Mouse (Mus musculus): ENCODE measurements at regions not wholly inside any gene's neighbourhood (a gene's known extent, or its start where the extent isn't known, plus 50 kb on each side); places are given as distances from the start of the nearest gene placed in this dataset.

DNA sequence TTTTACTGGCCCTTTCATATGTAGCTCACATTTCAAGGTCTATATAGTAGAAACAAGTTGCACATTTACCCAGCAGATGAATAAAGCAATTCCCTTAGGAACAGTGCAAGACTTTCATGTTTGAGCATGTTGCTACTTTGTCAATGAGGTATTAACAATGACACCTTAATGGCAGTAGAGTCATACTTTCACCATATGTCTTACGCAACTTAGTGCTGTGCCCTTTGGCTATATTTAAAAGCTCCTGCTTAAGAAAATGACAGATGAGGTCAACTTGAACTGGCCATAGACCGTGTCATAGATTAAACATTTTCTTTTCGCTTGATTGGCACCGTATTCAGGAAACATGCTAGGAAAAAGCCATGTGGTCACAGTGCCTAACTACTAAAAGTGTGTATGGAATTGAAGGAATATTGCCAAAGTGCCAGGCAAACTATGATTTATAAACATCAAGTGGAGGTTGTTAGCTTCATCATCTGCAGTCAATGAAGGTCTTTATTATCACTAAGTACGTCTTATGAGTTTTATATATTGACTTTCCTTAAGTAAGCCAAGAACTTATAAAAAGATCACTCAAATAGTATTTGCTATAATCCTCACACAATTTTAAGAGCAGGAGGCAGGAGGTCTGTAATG, 200.5 kb upstream of the Zic1 start:
- Histone ChIP-seq H3K27ac (ENCODE audit: low read depth, low read length) (no peak overlapping the region), H3K4me3 (ENCODE audit: low read depth, low read length) (no peak overlapping the region), H3K9me3 (replicated peaks; ENCODE audit: control insufficient read depth, low read length) (no peaks in the 10 kb centered on the region), H3K36me3 (ENCODE audit: control insufficient read depth, insufficient read depth, low read length) (no peaks in the 10 kb centered on the region), H3K27me3 (replicated peaks; ENCODE audit: control insufficient read depth, insufficient read depth, low read length) (no peaks in the 10 kb centered on the region), H3K4me2 (ENCODE audit: low read length) (no peak overlapping the region), H3K9ac (ENCODE audit: low read length) (no peak overlapping the region), H3K4me1 (ENCODE audit: control insufficient read depth, insufficient read depth, low read length) (no peaks in the 10 kb centered on the region)
- ATAC-seq (no peak), DNase-seq (ENCODE audit: low spot score) (no peak)
- WGBS, result 80% methylated on average over 5 of the region's 5 CpGs

DNA sequence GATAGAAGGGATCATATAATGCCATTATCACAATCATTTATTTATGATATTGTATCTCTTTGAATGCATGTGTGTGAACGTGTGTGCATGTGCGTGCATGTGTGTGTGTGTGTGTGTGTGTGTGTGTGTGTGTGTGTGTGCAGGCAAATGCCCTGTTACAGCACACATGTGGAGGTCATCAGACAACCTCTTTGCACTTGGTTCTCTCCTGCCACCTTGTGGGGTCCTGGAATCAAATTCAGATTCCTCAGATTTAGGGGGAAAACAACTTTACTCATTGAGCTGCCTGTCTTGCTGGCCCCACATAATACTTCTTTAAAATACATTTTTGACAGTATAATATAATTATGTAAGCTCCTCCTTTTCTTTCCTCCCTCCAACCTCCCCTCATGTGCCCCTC, 195.7 kb upstream of the Zic1 start:
- WGBS, result 77% methylated on average over 2 of the region's 2 CpGs
- Histone ChIP-seq H3K4me2 (ENCODE audit: low read length) (no peak overlapping the region), H3K4me3 (ENCODE audit: low read depth, low read length) (no peak overlapping the region)

DNA sequence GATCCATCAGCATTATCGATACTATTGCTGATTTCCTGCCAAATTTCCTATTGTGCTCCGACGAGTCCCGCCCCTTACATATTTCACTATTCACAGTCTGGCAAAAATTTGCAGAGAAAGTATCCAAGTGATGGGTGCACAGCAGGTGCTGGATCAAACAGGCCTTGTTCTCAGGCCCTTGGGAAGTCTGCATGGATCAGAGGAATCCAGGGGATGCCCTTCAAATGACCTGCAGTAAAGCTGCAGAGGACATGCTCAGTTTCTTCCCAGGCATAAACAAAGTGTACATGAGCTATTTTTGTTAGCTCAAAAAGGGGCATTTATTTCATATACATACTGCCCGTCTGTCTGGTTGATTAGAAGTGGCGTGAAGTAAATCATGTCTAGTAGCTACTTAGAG, 194.2 kb upstream of the Zic1 start:
- DNase-seq (ENCODE audit: low spot score) (no peak), ATAC-seq (no peak)
- H3K9me3 ChIP-seq (replicated peaks; ENCODE audit: control insufficient read depth, low read length), result no peaks in the 10 kb centered on the region
- H3K36me3 ChIP-seq (ENCODE audit: control insufficient read depth, insufficient read depth, low read length), result no peaks in the 10 kb centered on the region
- no peak overlapping the region for H3K4me3 ChIP-seq (ENCODE audit: low read depth, low read length)
- 80% methylated on average over 6 of the region's 6 CpGs for WGBS
- H3K4me1 ChIP-seq (ENCODE audit: control insufficient read depth, insufficient read depth, low read length), result no peaks in the 10 kb centered on the region
- no peak overlapping the region for H3K4me2 ChIP-seq (ENCODE audit: low read length)
- no peak overlapping the region for H3K27ac ChIP-seq (ENCODE audit: low read depth, low read length)
- no peak overlapping the region for H3K9ac ChIP-seq (ENCODE audit: low read length)
- H3K27me3 ChIP-seq (replicated peaks; ENCODE audit: control insufficient read depth, insufficient read depth, low read length), result no peaks in the 10 kb centered on the region

More for the DNA sequence above, 195.7 kb upstream of the Zic1 start:
- DNase-seq (ENCODE audit: low spot score) (no peak), ATAC-seq (no peak)
- Histone ChIP-seq H3K27me3 (replicated peaks; ENCODE audit: control insufficient read depth, insufficient read depth, low read length) (no peaks in the 10 kb centered on the region), H3K27ac (ENCODE audit: low read depth, low read length) (no peak overlapping the region), H3K9me3 (replicated peaks; ENCODE audit: control insufficient read depth, low read length) (no peaks in the 10 kb centered on the region), H3K9ac (ENCODE audit: low read length) (no peak overlapping the region), H3K36me3 (ENCODE audit: control insufficient read depth, insufficient read depth, low read length) (no peaks in the 10 kb centered on the region), H3K4me1 (ENCODE audit: control insufficient read depth, insufficient read depth, low read length) (no peaks in the 10 kb centered on the region)

DNA sequence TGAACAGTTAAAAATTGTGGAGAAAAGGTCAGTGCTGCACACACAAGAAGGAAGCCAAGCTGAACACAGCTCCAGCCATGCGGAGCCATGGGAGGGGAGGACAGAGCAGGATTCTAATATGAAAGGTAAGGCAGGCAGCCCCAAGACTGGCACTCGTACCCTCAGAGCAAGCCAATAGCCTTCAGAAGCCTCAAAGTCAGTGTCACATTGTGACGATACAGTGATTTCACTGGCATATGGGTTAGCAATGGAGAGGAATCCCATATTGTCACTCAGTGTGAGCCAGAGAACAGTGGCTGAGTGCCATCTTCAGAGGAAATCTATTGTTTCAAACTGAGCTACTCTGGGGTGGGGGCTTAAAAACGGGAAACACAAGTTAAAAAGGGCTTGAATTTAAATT, 181.4 kb upstream of the Zic1 start:
- no peaks in the 10 kb centered on the region; the same call in 1 of the 2 replicates for H3K9me3 ChIP-seq (replicated peaks; ENCODE audit: control insufficient read depth, low read length)
- no peak overlapping the region for H3K27ac ChIP-seq (ENCODE audit: low read depth, low read length)
- H3K9ac ChIP-seq (ENCODE audit: low read length), result no peak overlapping the region
- WGBS, result 76% methylated on average over 4 of the region's 4 CpGs
- H3K27me3 ChIP-seq (replicated peaks; ENCODE audit: control insufficient read depth, insufficient read depth, low read length), result no peaks in the 10 kb centered on the region
- no peaks in the 10 kb centered on the region for H3K36me3 ChIP-seq (ENCODE audit: control insufficient read depth, insufficient read depth, low read length)
- H3K4me3 ChIP-seq (ENCODE audit: low read depth, low read length), result no peak overlapping the region
- H3K4me2 ChIP-seq (ENCODE audit: low read length), result no peak overlapping the region
- H3K4me1 ChIP-seq (ENCODE audit: control insufficient read depth, insufficient read depth, low read length), result 0 out of 2 replicates have a peak, but pooled peaks cover 2% of the 10 kb centered on the region
- DNase-seq (ENCODE audit: low spot score), result peak; percentile 21
- ATAC-seq, result no peak

DNA sequence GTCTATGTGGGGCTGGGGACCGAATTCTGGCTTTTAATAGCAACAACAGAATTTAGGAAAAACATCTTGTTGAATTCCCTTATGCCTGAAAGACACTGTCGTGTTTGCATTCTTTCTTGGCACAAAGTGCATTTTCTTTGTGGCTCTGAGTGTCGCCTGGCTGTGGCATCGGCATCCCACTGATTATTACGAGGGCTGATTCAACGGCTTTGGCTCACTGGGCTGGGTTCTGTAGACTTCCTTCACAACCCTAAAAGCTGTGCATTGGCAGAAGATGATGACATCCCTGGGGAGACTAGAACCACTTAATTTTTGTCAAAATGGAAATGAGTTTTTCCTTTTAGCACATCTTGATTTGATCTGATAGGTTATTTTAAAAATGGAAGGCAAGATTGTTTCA, 179.8 kb upstream of the Zic1 start:
- WGBS, result 26% methylated on average over 6 of the region's 6 CpGs

DNA sequence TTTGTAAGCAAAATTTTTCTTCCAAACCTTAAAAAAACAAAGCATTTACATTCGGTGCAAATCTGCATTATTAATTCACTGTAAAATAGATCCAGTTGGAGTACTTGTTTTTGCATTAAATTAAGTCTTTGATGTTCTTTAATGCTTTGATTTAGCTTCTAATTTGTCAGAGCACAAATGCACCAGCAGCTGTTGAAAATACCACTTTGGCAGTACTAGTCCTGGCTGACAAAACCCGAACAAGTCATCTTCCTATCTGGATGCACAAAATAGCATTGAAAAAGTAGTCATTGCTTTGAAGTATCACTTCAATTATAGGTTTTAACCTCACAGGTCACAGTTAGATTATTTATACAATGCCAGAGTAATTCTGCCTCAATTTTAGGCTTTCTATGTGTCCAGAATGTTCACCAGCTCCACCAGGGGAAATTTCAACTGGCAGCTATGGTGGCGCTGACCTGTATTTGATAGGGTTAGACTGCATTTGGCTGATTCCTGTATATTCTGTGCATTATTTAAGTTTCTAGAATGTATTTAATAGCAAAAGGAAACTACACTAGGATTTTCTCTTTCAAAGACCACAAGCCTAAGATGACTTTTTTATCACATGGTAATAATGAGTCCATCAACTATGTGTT, 163.3 kb upstream of the Zic1 start:
- no peaks in the 10 kb centered on the region for H3K27me3 ChIP-seq (replicated peaks; ENCODE audit: control insufficient read depth, insufficient read depth, low read length)
- peaks cover 7% of the 10 kb centered on the region; the same call in 1 of the 2 replicates for H3K4me1 ChIP-seq (ENCODE audit: control insufficient read depth, insufficient read depth, low read length)
- no peak overlapping the region for H3K4me2 ChIP-seq (ENCODE audit: low read length)
- no peak overlapping the region for H3K9ac ChIP-seq (ENCODE audit: low read length)
- ATAC-seq, result peak; percentile 82
- WGBS, result 46% methylated on average over 3 of the region's 3 CpGs
- no peak overlapping the region for H3K27ac ChIP-seq (ENCODE audit: low read depth, low read length)
- no peaks in the 10 kb centered on the region for H3K36me3 ChIP-seq (ENCODE audit: control insufficient read depth, insufficient read depth, low read length)
- H3K4me3 ChIP-seq (ENCODE audit: low read depth, low read length), result no peak overlapping the region
- no peaks in the 10 kb centered on the region for H3K9me3 ChIP-seq (replicated peaks; ENCODE audit: control insufficient read depth, low read length)
- DNase-seq (ENCODE audit: low spot score), result peak; percentile 69

More for the DNA sequence above, 179.8 kb upstream of the Zic1 start:
- Histone ChIP-seq H3K4me2 (ENCODE audit: low read length) (no peak overlapping the region), H3K27ac (ENCODE audit: low read depth, low read length) (0 out of 2 replicates have a peak overlapping the region, but pooled peaks have one; percentile 48), H3K9ac (ENCODE audit: low read length) (no peak overlapping the region), H3K9me3 (replicated peaks; ENCODE audit: control insufficient read depth, low read length) (no peaks in the 10 kb centered on the region; the same call in 1 of the 2 replicates), H3K27me3 (replicated peaks; ENCODE audit: control insufficient read depth, insufficient read depth, low read length) (no peaks in the 10 kb centered on the region), H3K4me3 (ENCODE audit: low read depth, low read length) (no peak overlapping the region), H3K4me1 (ENCODE audit: control insufficient read depth, insufficient read depth, low read length) (0 out of 2 replicates have a peak, but pooled peaks cover 2% of the 10 kb centered on the region), H3K36me3 (ENCODE audit: control insufficient read depth, insufficient read depth, low read length) (no peaks in the 10 kb centered on the region)
- ATAC-seq (peak; percentile 32; the same call in 1 of the 2 replicates), DNase-seq (ENCODE audit: low spot score) (peak; percentile 71)

DNA sequence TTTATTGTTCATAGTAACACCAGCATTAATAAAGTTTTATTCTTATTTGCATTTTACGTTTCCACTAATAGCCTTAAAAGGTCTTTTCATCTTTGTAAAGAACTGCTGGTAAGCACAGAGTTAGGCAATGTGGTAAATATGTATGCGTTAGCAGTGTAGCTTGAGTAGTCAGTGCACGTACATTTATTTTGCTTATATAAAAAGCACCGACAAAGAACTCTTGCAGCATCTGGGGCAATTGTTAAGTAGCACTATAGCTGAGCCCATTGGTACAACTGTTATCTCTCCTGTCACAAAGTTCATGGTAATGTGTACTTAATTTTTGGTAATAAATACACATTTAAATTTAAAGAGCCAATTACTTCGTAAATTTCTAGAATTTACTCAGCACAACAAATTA, 162.8 kb upstream of the Zic1 start:
- ATAC-seq (peak; percentile 77), DNase-seq (ENCODE audit: low spot score) (peak; percentile 48)
- H3K9me3 ChIP-seq (replicated peaks; ENCODE audit: control insufficient read depth, low read length), result no peaks in the 10 kb centered on the region
- no peaks in the 10 kb centered on the region for H3K36me3 ChIP-seq (ENCODE audit: control insufficient read depth, insufficient read depth, low read length)
- H3K27ac ChIP-seq (ENCODE audit: low read depth, low read length), result no peak overlapping the region
- H3K4me1 ChIP-seq (ENCODE audit: control insufficient read depth, insufficient read depth, low read length), result peaks cover 7% of the 10 kb centered on the region; the same call in 1 of the 2 replicates
- 47% methylated on average over 5 of the region's 5 CpGs for WGBS
- H3K4me3 ChIP-seq (ENCODE audit: low read depth, low read length), result no peak overlapping the region
- no peaks in the 10 kb centered on the region for H3K27me3 ChIP-seq (replicated peaks; ENCODE audit: control insufficient read depth, insufficient read depth, low read length)
- no peak overlapping the region for H3K4me2 ChIP-seq (ENCODE audit: low read length)
- H3K9ac ChIP-seq (ENCODE audit: low read length), result no peak overlapping the region

DNA sequence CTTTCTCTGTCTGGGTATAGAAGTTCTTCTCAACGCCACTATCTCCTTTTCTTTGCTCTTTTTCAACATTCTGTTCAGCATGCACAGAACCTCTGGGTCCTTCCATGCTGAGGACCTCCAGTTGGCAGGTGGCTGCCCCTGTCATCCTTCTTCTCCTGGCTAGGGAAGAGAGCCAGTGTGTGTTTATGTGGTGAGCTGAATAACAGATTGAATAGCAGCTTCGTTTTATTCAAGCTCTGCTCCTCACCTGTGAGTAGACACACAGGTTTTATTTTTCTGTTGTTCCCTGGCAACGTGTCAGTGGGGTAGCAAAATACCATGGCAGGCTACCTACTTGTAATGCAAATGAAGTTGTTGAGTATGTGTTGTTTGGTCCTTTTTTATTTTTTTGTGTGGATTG, 154.9 kb upstream of the Zic1 start:
- Histone ChIP-seq H3K9ac (ENCODE audit: low read length) (no peak overlapping the region), H3K4me3 (ENCODE audit: low read depth, low read length) (no peak overlapping the region), H3K36me3 (ENCODE audit: control insufficient read depth, insufficient read depth, low read length) (no peaks in the 10 kb centered on the region), H3K27ac (ENCODE audit: low read depth, low read length) (0 out of 2 replicates have a peak overlapping the region, but pooled peaks have one; percentile 10), H3K27me3 (replicated peaks; ENCODE audit: control insufficient read depth, insufficient read depth, low read length) (no peaks in the 10 kb centered on the region), H3K4me1 (ENCODE audit: control insufficient read depth, insufficient read depth, low read length) (peaks cover 6% of the 10 kb centered on the region; the same call in 1 of the 2 replicates), H3K9me3 (replicated peaks; ENCODE audit: control insufficient read depth, low read length) (no peaks in the 10 kb centered on the region), H3K4me2 (ENCODE audit: low read length) (no peak overlapping the region)
- ATAC-seq (no peak), DNase-seq (ENCODE audit: low spot score) (no peak)
- 20% methylated on average over 3 of the region's 3 CpGs for WGBS

DNA sequence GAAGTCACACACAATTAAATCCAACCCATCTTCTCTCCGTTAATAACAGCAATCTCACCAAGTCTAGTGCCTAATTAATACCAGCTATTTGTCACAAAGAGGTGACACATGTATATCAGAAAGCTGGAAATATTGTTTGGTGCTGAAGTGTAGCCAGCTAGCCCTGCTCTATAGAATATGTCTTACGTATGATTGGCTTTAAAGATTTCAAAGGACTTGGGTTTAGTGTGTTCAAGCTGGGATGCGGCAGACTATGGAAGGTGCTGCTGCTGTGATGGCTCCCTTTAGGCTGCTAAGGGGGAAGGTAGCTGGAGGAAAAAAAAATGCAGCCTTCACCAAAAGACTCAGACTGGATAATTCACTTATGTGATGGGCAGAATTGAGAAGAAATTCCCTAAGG, 144.1 kb upstream of the Zic1 start:
- Histone ChIP-seq H3K4me3 (ENCODE audit: low read depth, low read length) (no peak overlapping the region), H3K9ac (ENCODE audit: low read length) (no peak overlapping the region), H3K27me3 (replicated peaks; ENCODE audit: control insufficient read depth, insufficient read depth, low read length) (no peaks in the 10 kb centered on the region), H3K27ac (ENCODE audit: low read depth, low read length) (no peak overlapping the region), H3K36me3 (ENCODE audit: control insufficient read depth, insufficient read depth, low read length) (no peaks in the 10 kb centered on the region), H3K9me3 (replicated peaks; ENCODE audit: control insufficient read depth, low read length) (no peaks in the 10 kb centered on the region), H3K4me1 (ENCODE audit: control insufficient read depth, insufficient read depth, low read length) (no peaks in the 10 kb centered on the region), H3K4me2 (ENCODE audit: low read length) (no peak overlapping the region)
- DNase-seq (ENCODE audit: low spot score) (peak; percentile 27), ATAC-seq (peak; percentile 37; the same call in 1 of the 2 replicates)
- WGBS, result 59% methylated on average over 3 of the region's 3 CpGs

Measured in forebrain, embryonic 14.5 days (tissue).